ENCODE assay signal across 20 mouse cellular contexts in the genomic region with DNA sequence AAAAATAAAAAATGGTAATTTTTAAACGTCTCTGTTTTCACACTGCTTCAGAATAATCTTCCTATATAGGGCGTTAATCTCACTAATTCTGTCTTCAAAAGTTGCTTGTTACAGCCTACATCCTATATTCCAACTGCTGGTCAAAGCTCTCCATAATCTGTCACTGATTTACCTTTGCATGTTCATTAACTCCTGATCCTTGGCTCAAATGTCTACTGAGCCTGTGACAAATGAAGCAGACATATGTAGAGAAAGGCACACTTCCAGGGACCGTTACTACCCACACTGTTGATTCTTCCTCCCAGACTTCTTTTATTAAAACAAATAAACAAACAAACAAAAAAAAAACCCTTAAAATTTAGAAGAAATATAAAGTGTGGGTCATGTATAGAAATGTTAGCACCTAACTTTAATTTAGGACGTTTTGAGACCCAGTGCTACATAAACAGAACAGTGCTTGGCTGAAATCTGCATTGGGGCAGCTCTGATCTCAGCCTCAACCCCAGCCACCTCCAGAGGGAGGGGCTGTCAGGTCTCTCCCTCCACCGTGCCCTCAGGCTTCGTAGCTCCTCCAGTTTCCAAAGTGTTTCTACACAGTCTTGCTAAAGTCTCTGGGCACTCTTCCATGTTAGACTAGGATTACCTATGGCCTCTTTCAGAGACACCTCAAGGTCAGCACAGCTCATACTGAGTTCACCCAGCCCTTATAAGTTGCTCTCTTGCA. TPM values are rescaled to one million over a fixed set of nuclear protein-coding genes. Genes with fewer than 3 reads are reported as not detected.
DNase-seq lines count a peak whose midpoint lies in the region; ATAC-seq lines count a peak whose summit lies in the region.
"Had no signal": no experiment of that assay in that cellular context is flagged by ENCODE, and none has a peak within 500 bp of the region (broad histone marks: within the 10 kb centered on the region; RNA-seq: fewer than 3 reads in every experiment).

No protein-coding gene starts in this region.

- ATAC-seq in forebrain, embryonic 12.5 days (ENCODE audit: low FRiP score) = no peak
- ATAC-seq: forebrain, postnatal 0 days; inflammation-experienced regulatory T-cells, adult 6 months had no signal

- no peak overlapping the region for H3K9ac ChIP-seq in forebrain, embryonic 12.5 days
- H3K9ac ChIP-seq: forebrain, postnatal 0 days; heart, embryonic 15.5 days; neural tube, embryonic 13.5 days; stomach, embryonic 15.5 days had no signal

- no peaks in the 10 kb centered on the region for H3K27me3 ChIP-seq in forebrain, embryonic 12.5 days
- H3K27me3 ChIP-seq: heart, embryonic 15.5 days; megakaryocyte, embryonic 14.5 days; neural tube, embryonic 13.5 days; stomach, embryonic 15.5 days had no signal

- DNase-seq in adrenal gland, postnatal 14 days = peak; percentile 53
- no peak for DNase-seq in adrenal gland, adult 18-20 months (ENCODE audit: low spot score in 2 of 2)
- DNase-seq in NIH3T3 (ENCODE audit: low read depth) = peak; percentile 65
- DNase-seq in kidney, adult 18-20 months = peak; percentile 49
- peak; percentile 52 to 79 for DNase-seq in kidney, postnatal 25 days
- no peak for DNase-seq in cerebellum, postnatal 10 days
- no peak for DNase-seq in cerebellum, adult 8-10 months
- DNase-seq: adrenal gland, postnatal 25 days; forebrain, postnatal 0 days; heart, adult 11 months; liver; spleen, adult 18-20 months; thymus, postnatal 14 days had no signal

- no peak overlapping the region for H3K4me3 ChIP-seq in forebrain, embryonic 12.5 days (replicated peaks)
- H3K4me3 ChIP-seq: heart, embryonic 15.5 days; megakaryocyte, embryonic 14.5 days; neural tube, embryonic 13.5 days; stomach, embryonic 15.5 days had no signal

- H3K4me1 ChIP-seq in forebrain, embryonic 12.5 days = 0 out of 2 replicates have a peak, but pooled peaks cover 4% of the 10 kb centered on the region
- H3K4me1 ChIP-seq: heart, embryonic 15.5 days; stomach, embryonic 15.5 days had no signal

- H3K4me2 ChIP-seq in forebrain, embryonic 12.5 days = no peak overlapping the region
- H3K4me2 ChIP-seq: heart, embryonic 15.5 days; neural tube, embryonic 13.5 days; stomach, embryonic 15.5 days had no signal

- no peaks in the 10 kb centered on the region for H3K9me3 ChIP-seq in forebrain, embryonic 12.5 days
- H3K9me3 ChIP-seq: heart, embryonic 15.5 days; megakaryocyte, embryonic 14.5 days; neural tube, embryonic 13.5 days; stomach, embryonic 15.5 days had no signal

- no peaks in the 10 kb centered on the region for H3K36me3 ChIP-seq in forebrain, embryonic 12.5 days (replicated peaks)
- H3K36me3 ChIP-seq: heart, embryonic 15.5 days; neural tube, embryonic 13.5 days; stomach, embryonic 15.5 days had no signal

- no peak overlapping the region for H3K27ac ChIP-seq in forebrain, embryonic 12.5 days
- H3K27ac ChIP-seq: heart, embryonic 15.5 days; neural tube, embryonic 13.5 days; stomach, embryonic 15.5 days had no signal

- 68% methylated on average over 6 of the region's 6 CpGs for WGBS in forebrain, embryonic 12.5 days

RNA-seq across cellular contexts. Expression of a gene that starts 33.2 kb away (rescaled TPM):
- total RNA-seq in adrenal gland, postnatal 14 days (2021) = 4.1 and 6.8 TPM in 2 replicates
- total RNA-seq in adrenal gland, adult 18-20 months (2021) = 1 to 10 TPM; 3.1 to 3.5 TPM
- 0.15 TPM in 1 of 2 replicates, not detected in the other for polyA plus RNA-seq in forebrain, embryonic 12.5 days (2016; fragmentation: Nextera tagmentation; extraction: Ambion mirVana)
- polyA plus RNA-seq: embryonic facial prominence, embryonic 11.5 days; inflammation-experienced regulatory T-cells, adult 6 months had no signal

Comparison
In these comparisons a context has a peak if more than half of its experiments do, and no peak if none do; other contexts are left out.
1. DNase-seq: peak in adrenal gland, postnatal 14 days (single experiment), NIH3T3 (single experiment), kidney, adult 18-20 months (single experiment) and kidney, postnatal 25 days (2 of 2); none in adrenal gland, adult 18-20 months (0 of 2), cerebellum, postnatal 10 days (0 of 2) and cerebellum, adult 8-10 months (single experiment).